Mouse (Mus musculus): ENCODE data around the gene Slc30a7.

- TF ChIP-seq CTCF (conservative IDR thresholded peaks at IDR 0.05; ENCODE audit: insufficient read depth, insufficient read length, low read depth, low read length) (no peak), POLR2A (IDR thresholded peaks at IDR 0.05; ENCODE audit: low read depth, low read length) (no peak)
Measured at GRCm38 (mm10) chr3:115931701-115932100, 75.5 kb downstream of the Slc30a7 start.

All from kidney, adult 2 months (tissue).